Mouse (Mus musculus): ENCODE data around the gene Hs3st3a1.

- TF ChIP-seq CEBPB (IDR thresholded peaks at IDR 0.05; ENCODE audit: insufficient read depth, poor library complexity, severe bottlenecking) (no peak), POLR2A (IDR thresholded peaks at IDR 0.05; ENCODE audit: insufficient read length, low read depth) (no peak), USF1 (IDR thresholded peaks at IDR 0.05; ENCODE audit: low read depth) (no peak), TCF12 (IDR thresholded peaks at IDR 0.05; ENCODE audit: insufficient read depth, poor library complexity, severe bottlenecking) (no peak), MYOD1 (IDR thresholded peaks at IDR 0.05; ENCODE audit: control insufficient read depth in 1 of 3, insufficient read length in 2 of 3, low read depth in 2 of 3) (no peak), SRF (IDR thresholded peaks at IDR 0.05; ENCODE audit: control insufficient read depth, insufficient read length, low read depth) (no peak), MAX (IDR thresholded peaks at IDR 0.05; ENCODE audit: low read depth) (no peak), E2F4 (IDR thresholded peaks at IDR 0.05; ENCODE audit: insufficient read depth) (no peak), POLR2AphosphoS2 (IDR thresholded peaks at IDR 0.05; ENCODE audit: insufficient read length, low read depth) (no peak), MYOG (IDR thresholded peaks at IDR 0.05; ENCODE audit: control insufficient read depth in 1 of 3, insufficient read depth in 1 of 3, insufficient read length in 2 of 3, low read depth in 2 of 3) (no peak), REST (IDR thresholded peaks at IDR 0.05; ENCODE audit: insufficient read depth, insufficient read length) (no peak)
Measured at GRCm38 (mm10) chr11:64560471-64560870, 125.3 kb downstream of the Hs3st3a1 start.

Data from myocyte (in vitro differentiated cells).